Mouse (Mus musculus) spleen, adult 2 months (tissue): ENCODE data around the gene Angptl8.

Experiments used
- CTCF ChIP-seq: fragments of 200-500 bp; IDR thresholded peaks from 2 replicates; pipeline ENCODE4 v1.5.1; 2011; ENCODE audit warnings: mild to moderate bottlenecking, inconsistent platforms; ENCODE audit not compliant: insufficient read depth, insufficient read length, insufficient replicate concordance; ENCODE audit errors: extremely low read depth
- POLR2A ChIP-seq: fragments of 200-500 bp; IDR thresholded peaks from 2 replicates; pipeline ENCODE4 v1.6.1; 2011; ENCODE audit warnings: low read depth, low read length, inconsistent platforms

DNA sequence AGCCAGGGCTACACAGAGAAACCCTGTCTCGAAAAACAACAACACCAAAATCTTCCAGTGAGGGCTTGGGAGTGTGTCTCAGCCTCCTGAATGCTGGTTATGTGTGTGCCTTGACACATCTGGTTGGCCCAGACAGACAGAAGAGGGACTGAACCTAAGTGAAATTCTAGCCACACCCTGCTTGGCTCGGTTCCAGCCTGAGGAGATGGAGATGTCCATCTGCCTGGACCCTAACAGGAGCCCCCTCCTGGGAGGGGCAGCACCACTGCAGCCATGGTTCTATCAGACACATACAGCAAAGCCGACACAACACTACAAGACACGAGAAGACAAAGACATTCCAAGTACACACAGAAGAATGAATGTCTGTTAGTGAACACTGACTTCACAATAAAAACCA is 17.2 kb upstream of the Angptl8 start:
- TF ChIP-seq CTCF, result no peak
- TF ChIP-seq POLR2A, result no peak
